Mouse (Mus musculus) activated CD4-positive, CD25-positive, alpha-beta regulatory T cell, adult 9 weeks (primary cell): Measurements from ENCODE around the gene Ccdc149. TPM values are rescaled to one million over a fixed set of nuclear protein-coding genes. Genes with fewer than 3 reads are reported as not detected.

Experiments used
- polyA plus RNA-seq: library from polyadenylated mRNA; unstranded; fragments of 100-300 nt; shearing (Covaris generic); gene quantifications from one replicate; pipeline ENCODE4 v1.2.1, GENCODE M21; 2017

The Ccdc149 gene
- not detected for polyA plus RNA-seq

DNA sequence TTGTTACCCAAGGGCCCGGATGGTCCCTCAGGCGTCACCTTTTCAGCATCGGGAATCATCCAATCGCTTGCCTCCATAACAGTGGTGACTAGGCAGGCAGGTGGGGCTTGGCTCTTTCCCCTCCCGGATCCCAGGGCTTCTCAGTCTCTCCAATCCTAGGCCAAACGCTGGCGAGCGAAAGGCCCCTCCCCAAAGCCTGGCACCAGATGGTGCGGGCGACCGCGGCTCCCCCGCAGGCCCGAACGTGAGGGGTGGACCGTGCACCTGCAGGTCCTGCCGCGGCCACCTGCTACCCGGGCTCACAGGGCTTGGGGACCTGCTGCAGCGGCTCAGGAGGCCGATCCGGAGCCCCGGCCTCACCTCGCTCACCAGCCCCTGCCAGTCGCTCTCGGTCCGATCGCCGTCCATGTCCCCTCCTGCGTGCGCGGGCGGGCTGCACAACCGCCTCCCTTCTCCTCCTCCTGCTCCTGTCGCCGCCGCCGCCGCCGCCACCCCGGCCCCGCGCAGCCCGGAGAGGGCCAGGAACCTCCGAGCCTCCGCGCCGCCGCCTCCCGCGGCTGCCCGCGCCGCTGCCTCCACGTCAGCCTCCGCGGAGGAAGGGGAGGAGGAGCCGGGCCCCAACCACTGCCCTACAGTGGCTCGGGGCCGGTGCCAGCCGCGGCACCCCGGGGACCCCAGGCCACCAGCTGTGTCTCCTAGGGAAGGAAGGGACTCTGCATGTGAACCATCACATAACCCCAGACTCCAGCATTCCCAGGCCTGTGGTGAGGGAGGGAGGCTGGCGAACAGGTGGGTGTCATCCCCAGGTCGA, at the start of gene Ccdc149:
Gene Ccdc149 (minus strand): TSS at position 531 of the 811 bp plus-strand sequence.

GRCm38 (mm10) chr5:52363468-52364150, 107.7 kb downstream of the Ccdc149 start, which contains the start of gene Sod3:
Gene Sod3, plus strand, starts transcription at chr5:52363791.

Other genes starting within 250 kb of the Ccdc149 start
- not detected for gene Sod3, start 107.7 kb downstream of the Ccdc149 start, polyA plus RNA-seq
- gene Lgi2, start 94.9 kb upstream of the Ccdc149 start, polyA plus RNA-seq = not detected
- 9.7 TPM for gene Sepsecs, start 198.2 kb upstream of the Ccdc149 start, polyA plus RNA-seq